Mouse (Mus musculus): ENCODE measurements at regions not wholly inside any gene's neighbourhood (a gene's known extent, or its start where the extent isn't known, plus 50 kb on each side); places are given as distances from the start of the nearest gene placed in this dataset.

DNA sequence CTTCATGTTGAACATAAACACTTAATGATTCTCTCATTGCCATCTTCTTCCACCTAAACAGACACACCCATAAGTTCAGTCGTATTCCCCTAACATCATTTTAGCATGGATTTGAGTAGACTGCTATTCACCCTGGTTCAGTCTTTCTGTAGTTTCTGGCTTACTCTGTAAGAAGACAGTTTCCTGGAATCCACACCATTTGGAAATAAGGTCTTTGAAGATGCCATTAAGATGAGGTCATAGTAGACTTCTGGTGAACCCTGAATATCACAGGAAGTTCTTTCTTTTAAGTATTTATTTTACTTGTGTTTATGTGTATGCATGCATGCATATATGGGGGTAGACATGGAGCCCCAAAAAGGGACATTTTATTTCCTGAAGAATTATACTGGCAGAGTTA is 187.7 kb downstream of the Rnf152 start:
- Histone ChIP-seq H3K36me3 (no peaks in the 10 kb centered on the region), H3K4me3 (no peak overlapping the region), H3K4me1 (no peaks in the 10 kb centered on the region), H3K27ac (no peak overlapping the region), H3K27me3 (ENCODE audit: insufficient read depth, poor library complexity, severe bottlenecking) (no peaks in the 10 kb centered on the region), H3K9me3 (no peaks in the 10 kb centered on the region)
- DNase-seq (ENCODE audit: low spot score): no peak
- WGBS: 88% methylated on average over 1 of the region's 1 CpGs

- 77% methylated on average over 2 of the region's 2 CpGs for WGBS
- Histone ChIP-seq H3K27me3 (ENCODE audit: insufficient read depth, poor library complexity, severe bottlenecking) (no peaks in the 10 kb centered on the region), H3K4me3 (no peak overlapping the region), H3K36me3 (no peaks in the 10 kb centered on the region), H3K9me3 (no peaks in the 10 kb centered on the region), H3K4me1 (no peaks in the 10 kb centered on the region), H3K27ac (no peak overlapping the region)
- no peak for DNase-seq (ENCODE audit: low spot score)
Observed at GRCm38 (mm10) chr1:105157459-105158124, 198.9 kb downstream of the Rnf152 start.

- H3K36me3 ChIP-seq: no peaks in the 10 kb centered on the region
- no peaks in the 10 kb centered on the region for H3K27me3 ChIP-seq (ENCODE audit: insufficient read depth, poor library complexity, severe bottlenecking)
- no peak overlapping the region for H3K4me3 ChIP-seq
- 77% methylated on average over 6 of the region's 6 CpGs for WGBS
- no peaks in the 10 kb centered on the region for H3K4me1 ChIP-seq
- H3K27ac ChIP-seq: no peak overlapping the region
- no peak for DNase-seq (ENCODE audit: low spot score)
- H3K9me3 ChIP-seq: no peaks in the 10 kb centered on the region
Observed at GRCm38 (mm10) chr1:105152175-105152828, 204.2 kb downstream of the Rnf152 start.

GRCm38 (mm10) chr1:105151466-105151846 is 205.1 kb downstream of the Rnf152 start:
- Histone ChIP-seq H3K27me3 (ENCODE audit: insufficient read depth, poor library complexity, severe bottlenecking) (no peaks in the 10 kb centered on the region), H3K36me3 (no peaks in the 10 kb centered on the region), H3K27ac (no peak overlapping the region), H3K4me3 (no peak overlapping the region), H3K4me1 (no peaks in the 10 kb centered on the region), H3K9me3 (no peaks in the 10 kb centered on the region)
- WGBS: 74% methylated on average over 1 of the region's 1 CpGs
- DNase-seq (ENCODE audit: low spot score): no peak

DNA sequence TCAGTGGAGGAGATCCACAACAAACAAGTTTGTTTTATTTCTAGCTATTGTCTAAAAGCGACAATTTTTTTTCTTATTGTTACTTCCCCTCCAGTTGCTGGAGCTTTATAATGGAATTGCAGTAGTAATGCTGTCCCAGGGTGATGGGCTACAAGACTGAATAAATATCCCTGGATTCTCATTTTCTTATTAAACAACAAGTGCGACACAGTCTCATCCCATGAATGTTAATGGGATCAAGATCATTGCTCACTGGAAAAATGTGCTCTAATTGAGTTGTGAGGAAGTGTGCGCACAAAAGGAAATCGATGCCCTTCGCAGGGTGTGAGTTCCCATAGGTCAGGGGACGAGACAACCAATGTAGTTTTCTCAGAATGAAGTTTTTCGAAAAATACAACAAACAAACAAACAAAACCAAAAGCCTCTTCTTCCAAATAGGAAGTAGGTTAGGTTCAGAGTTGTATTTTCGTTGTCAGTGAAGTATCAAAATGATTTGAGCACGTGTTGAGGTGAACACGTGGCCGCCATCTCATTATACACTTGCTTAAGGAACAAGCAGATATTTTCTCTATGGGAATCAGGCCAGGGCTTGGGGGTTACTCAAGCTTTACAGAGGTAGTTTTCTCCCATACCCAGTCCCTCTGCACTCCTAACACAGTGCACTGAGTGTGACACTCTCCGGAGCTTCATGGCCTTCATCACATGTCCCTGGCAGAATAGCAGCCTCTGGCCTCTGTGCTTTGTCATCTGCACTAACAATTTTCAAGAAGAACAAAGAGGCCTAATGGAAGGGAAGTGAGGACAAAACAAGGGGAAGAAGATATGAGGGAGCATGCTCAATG is 205.7 kb downstream of the Rnf152 start:
- no peaks in the 10 kb centered on the region for H3K36me3 ChIP-seq
- 81% methylated on average over 12 of the region's 12 CpGs for WGBS
- no peaks in the 10 kb centered on the region for H3K4me1 ChIP-seq
- no peaks in the 10 kb centered on the region for H3K9me3 ChIP-seq
- no peak for DNase-seq (ENCODE audit: low spot score)
- H3K27ac ChIP-seq: no peak overlapping the region
- no peak overlapping the region for H3K4me3 ChIP-seq
- H3K27me3 ChIP-seq (ENCODE audit: insufficient read depth, poor library complexity, severe bottlenecking): no peaks in the 10 kb centered on the region

GRCm38 (mm10) chr1:105148792-105149191 is 207.7 kb downstream of the Rnf152 start:
- Histone ChIP-seq H3K36me3 (no peaks in the 10 kb centered on the region), H3K9me3 (no peaks in the 10 kb centered on the region), H3K4me3 (no peak overlapping the region), H3K4me1 (no peaks in the 10 kb centered on the region), H3K27me3 (ENCODE audit: insufficient read depth, poor library complexity, severe bottlenecking) (no peaks in the 10 kb centered on the region), H3K27ac (no peak overlapping the region)
- WGBS: 90% methylated on average over 2 of the region's 2 CpGs
- DNase-seq (ENCODE audit: low spot score): no peak

- H3K4me3 ChIP-seq: no peak overlapping the region
- H3K9me3 ChIP-seq: no peaks in the 10 kb centered on the region
- DNase-seq (ENCODE audit: low spot score): no peak
- no peaks in the 10 kb centered on the region for H3K4me1 ChIP-seq
- H3K27me3 ChIP-seq (ENCODE audit: insufficient read depth, poor library complexity, severe bottlenecking): no peaks in the 10 kb centered on the region
- no peaks in the 10 kb centered on the region for H3K36me3 ChIP-seq
- no peak overlapping the region for H3K27ac ChIP-seq
Observed at GRCm38 (mm10) chr1:105148048-105148447, 208.5 kb downstream of the Rnf152 start.

- Histone ChIP-seq H3K9me3 (no peaks in the 10 kb centered on the region), H3K27ac (no peak overlapping the region), H3K27me3 (ENCODE audit: insufficient read depth, poor library complexity, severe bottlenecking) (no peaks in the 10 kb centered on the region), H3K4me3 (no peak overlapping the region), H3K36me3 (no peaks in the 10 kb centered on the region), H3K4me1 (0 out of 2 replicates have a peak, but pooled peaks cover 1% of the 10 kb centered on the region)
- 71% methylated on average over 4 of the region's 4 CpGs for WGBS
- no peak for DNase-seq (ENCODE audit: low spot score)
Observed at GRCm38 (mm10) chr1:105123936-105124335, 232.6 kb downstream of the Rnf152 start.

DNA sequence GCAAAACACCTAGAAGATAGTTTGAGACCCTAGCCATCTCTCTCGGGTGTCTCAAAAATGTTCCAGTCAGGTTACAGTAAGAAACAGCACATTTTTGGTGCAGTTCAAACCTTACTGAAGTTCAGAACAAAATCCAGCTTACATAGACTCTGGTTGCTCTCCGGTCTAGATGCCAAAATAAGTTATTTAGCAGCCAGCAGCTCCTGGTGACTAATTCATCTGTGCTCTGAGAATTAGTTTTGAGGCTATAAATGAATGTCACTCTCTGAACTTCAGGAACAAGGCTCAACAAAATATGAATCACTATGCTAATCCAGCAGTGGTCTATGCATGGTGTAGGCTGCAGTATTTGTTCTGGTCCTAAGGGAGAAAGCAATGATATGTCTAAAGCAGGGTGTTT is 238.6 kb downstream of the Rnf152 start:
- no peaks in the 10 kb centered on the region for H3K36me3 ChIP-seq
- WGBS: 74% methylated on average over 2 of the region's 2 CpGs
- DNase-seq (ENCODE audit: low spot score): no peak
- peak overlapping the region; percentile 49 for H3K27ac ChIP-seq
- H3K27me3 ChIP-seq (ENCODE audit: insufficient read depth, poor library complexity, severe bottlenecking): no peaks in the 10 kb centered on the region
- H3K9me3 ChIP-seq: no peaks in the 10 kb centered on the region
- H3K4me3 ChIP-seq: no peak overlapping the region
- H3K4me1 ChIP-seq: peaks cover 12% of the 10 kb centered on the region; the same call in 1 of the 2 replicates

DNA sequence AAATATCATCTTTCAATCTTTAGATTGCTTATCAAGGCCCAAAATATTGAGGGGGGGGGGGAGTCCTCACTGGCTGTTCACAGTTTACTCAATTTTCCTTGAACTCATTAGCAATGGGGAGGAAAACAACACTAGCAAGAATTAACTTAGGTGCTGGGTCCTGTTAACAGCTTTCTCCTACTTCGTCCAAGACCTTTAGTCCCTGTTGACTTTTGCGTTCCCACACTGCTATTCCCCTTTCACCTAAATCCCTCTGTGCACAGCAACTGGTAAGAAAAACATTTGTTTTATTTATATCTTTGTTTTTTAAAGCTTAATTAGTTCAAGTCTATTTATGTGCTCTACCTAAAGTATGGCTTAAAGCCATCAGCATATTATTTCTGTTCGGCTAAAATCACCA is 240.3 kb downstream of the Rnf152 start:
- Histone ChIP-seq H3K27me3 (ENCODE audit: insufficient read depth, poor library complexity, severe bottlenecking) (no peaks in the 10 kb centered on the region), H3K36me3 (no peaks in the 10 kb centered on the region), H3K4me1 (peaks cover 12% of the 10 kb centered on the region; the same call in 1 of the 2 replicates), H3K9me3 (no peaks in the 10 kb centered on the region), H3K4me3 (no peak overlapping the region), H3K27ac (no peak overlapping the region)
- no peak for DNase-seq (ENCODE audit: low spot score)
- 90% methylated on average over 3 of the region's 3 CpGs for WGBS

GRCm38 (mm10) chr1:105115391-105115790 is 241.1 kb downstream of the Rnf152 start:
- no peaks in the 10 kb centered on the region for H3K9me3 ChIP-seq
- 85% methylated on average over 6 of the region's 6 CpGs for whole genome bisulfite sequencing
- DNase-seq (ENCODE audit: low spot score): no peak
- H3K4me3 ChIP-seq: no peak overlapping the region
- H3K4me1 ChIP-seq: peaks cover 12% of the 10 kb centered on the region; the same call in 1 of the 2 replicates
- no peaks in the 10 kb centered on the region for H3K36me3 ChIP-seq
- no peak overlapping the region for H3K27ac ChIP-seq
- no peaks in the 10 kb centered on the region for H3K27me3 ChIP-seq (ENCODE audit: insufficient read depth, poor library complexity, severe bottlenecking)

DNA sequence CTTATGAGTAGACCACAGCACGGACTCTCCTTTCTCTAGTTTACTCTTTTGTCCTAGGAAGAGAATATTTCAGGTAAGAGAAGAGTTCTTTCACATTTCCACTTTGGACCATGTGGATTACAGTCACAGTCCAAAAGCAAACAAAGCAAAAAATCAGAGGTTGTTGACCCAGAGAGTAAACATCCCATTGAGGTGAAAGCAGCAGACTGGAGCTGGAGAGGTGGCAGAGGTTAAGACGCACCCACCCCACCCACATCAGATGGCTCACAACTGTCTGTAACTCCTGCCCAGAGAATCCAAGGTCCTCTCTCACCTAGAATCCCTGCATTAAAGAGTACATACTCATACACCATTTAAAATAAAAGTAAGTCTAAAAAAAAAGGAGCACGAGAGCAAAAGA is 241.7 kb downstream of the Rnf152 start:
- H3K36me3 ChIP-seq: no peaks in the 10 kb centered on the region
- H3K27ac ChIP-seq: no peak overlapping the region
- H3K4me1 ChIP-seq: peaks cover 12% of the 10 kb centered on the region; the same call in 1 of the 2 replicates
- H3K27me3 ChIP-seq (ENCODE audit: insufficient read depth, poor library complexity, severe bottlenecking): no peaks in the 10 kb centered on the region
- 92% methylated on average over 3 of the region's 3 CpGs for WGBS
- no peak overlapping the region for H3K4me3 ChIP-seq
- H3K9me3 ChIP-seq: no peaks in the 10 kb centered on the region
- no peak for DNase-seq (ENCODE audit: low spot score)

All from heart, embryonic 10.5 days (tissue).